In the genomic region with DNA sequence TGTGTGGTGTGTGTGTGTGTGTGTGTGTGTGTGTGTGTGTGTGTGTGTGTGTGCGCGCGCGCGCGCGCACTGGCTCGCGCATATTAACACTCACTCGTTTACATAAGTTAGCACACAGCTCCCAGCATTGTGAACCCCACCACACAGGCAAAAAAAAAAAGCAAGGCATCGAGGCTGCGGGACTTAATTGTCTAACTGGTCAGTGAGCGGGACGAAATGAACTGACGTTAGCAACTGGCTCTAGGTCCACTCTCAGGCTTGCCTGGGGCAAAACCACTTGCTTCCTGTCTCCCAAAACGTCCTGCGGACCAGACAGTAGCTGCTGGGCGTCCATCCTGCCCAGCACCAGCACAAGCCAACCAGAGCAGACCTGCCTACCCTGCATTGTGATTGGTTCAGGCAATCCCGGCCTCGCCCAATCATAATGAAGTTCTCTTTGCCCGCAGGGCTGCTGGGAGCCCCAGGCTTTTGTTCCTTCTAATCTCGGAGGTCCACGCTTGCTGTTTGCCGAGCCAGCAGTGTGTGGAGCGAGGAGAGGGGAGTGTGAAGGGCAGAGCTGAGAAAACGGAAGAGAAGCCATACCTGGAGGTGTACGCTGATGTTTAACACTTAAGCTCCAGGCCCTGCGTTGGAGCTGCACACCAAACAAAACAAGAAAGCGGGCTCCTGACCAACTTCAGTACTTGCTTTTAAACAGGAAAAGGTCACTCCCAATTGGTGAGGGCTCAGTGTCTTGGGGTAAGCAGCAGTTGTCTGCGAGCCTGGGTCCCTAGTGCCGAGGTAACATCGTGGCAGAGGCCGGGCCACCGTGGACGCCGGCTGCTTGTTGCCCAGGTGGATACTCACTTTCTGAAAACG, we compare ENCODE assay signal across 8 mouse cellular contexts. TPM values are rescaled to one million over a fixed set of nuclear protein-coding genes. Genes with fewer than 3 reads are reported as not detected.
DNase-seq lines count a peak whose midpoint lies in the region; ATAC-seq lines count a peak whose summit lies in the region.

No protein-coding gene starts in this region.

- DNase-seq in adrenal gland, adult 2 months, result peak; percentile 96
- peak; percentile 96 for DNase-seq in embryo, embryonic 11 days
- peak; percentile 93 for DNase-seq in gastrocnemius, postnatal 25 days
- peak; percentile 90 for DNase-seq in intestine, embryonic 14.5 days (ENCODE audit: low spot score)
- DNase-seq in left cerebral cortex, postnatal 10 days (ENCODE audit: extremely low spot score in 1 of 2, low spot score in 2 of 2), result peak; percentile 93 to 95
- peak; percentile 96 to 98 for DNase-seq in right cerebral cortex, postnatal 10 days (ENCODE audit: low spot score in 2 of 2)
- DNase-seq in urinary bladder, postnatal 14 days (ENCODE audit: low spot score), result peak; percentile 91

- no peaks in the 10 kb centered on the region for H3K27me3 ChIP-seq in intestine, embryonic 14.5 days (replicated peaks; ENCODE audit: control insufficient read depth, insufficient read depth, low read length)

- intact Hi-C loops in left cerebral cortex, postnatal 10 days (cut with DNase I), result no loop called here

- peak overlapping the region; percentile 49 for H3K4me3 ChIP-seq in intestine, embryonic 14.5 days (ENCODE audit: low read depth, low read length)

- H3K9me3 ChIP-seq in intestine, embryonic 14.5 days (ENCODE audit: control insufficient read depth, low read length), result no peaks in the 10 kb centered on the region

- ATAC-seq in intestine, embryonic 14.5 days (replicated peaks; ENCODE audit: low FRiP score, low TSS enrichment, low read depth), result peak; percentile 95
- peak; percentile 95 for ATAC-seq in megakaryocyte progenitor cell, adult 5-6 weeks (replicated peaks; ENCODE audit: poor library complexity)

- peak overlapping the region; percentile 72 for H3K4me2 ChIP-seq in intestine, embryonic 14.5 days (ENCODE audit: low read length)

- H3K9ac ChIP-seq in intestine, embryonic 14.5 days (ENCODE audit: low read length), result peak overlapping the region; percentile 79

- WGBS in intestine, embryonic 14.5 days, result 8% methylated on average over 37 of the region's 37 CpGs

- peak overlapping the region; percentile 98 for H3K27ac ChIP-seq in intestine, embryonic 14.5 days (ENCODE audit: low read depth)

- H3K4me1 ChIP-seq in intestine, embryonic 14.5 days (replicated peaks; ENCODE audit: control insufficient read depth, insufficient read depth, low read length), result peaks cover 28% of the 10 kb centered on the region

- no peaks in the 10 kb centered on the region for H3K36me3 ChIP-seq in intestine, embryonic 14.5 days (ENCODE audit: control insufficient read depth, insufficient read depth, low read length)

RNA-seq across cellular contexts. Expression of gene Actg1, which starts 32.3 kb away (rescaled TPM):
- total RNA-seq in adrenal gland, adult 2 months (2021), result 1,000 to 10,000 TPM in 1 of 2 experiments, 100 to 1,000 TPM in 1; 913 to 1,618 TPM
- 531 and 632 TPM in 2 replicates for polyA plus RNA-seq in adrenal gland, adult 2 months (2012; rRNA removed)
- 100 to 1,000 TPM; 236 to 249 TPM for total RNA-seq in gastrocnemius, postnatal 25 days (2021)
- 2,797 and 3,021 TPM in 2 replicates for polyA plus RNA-seq in intestine, embryonic 14.5 days (2014; fragmentation: Nextera tagmentation; extraction: Ambion mirVana)
- total RNA-seq in left cerebral cortex, postnatal 10 days (2021), result 1,000 to 10,000 TPM; 2,375 to 2,523 TPM
- 1,607 and 1,783 TPM in 2 replicates for total RNA-seq in megakaryocyte progenitor cell, adult 5-6 weeks (2015)
- 724 and 844 TPM in 2 replicates for total RNA-seq in megakaryocyte progenitor cell, adult 5-6 weeks (2017)

RNA-seq across cellular contexts. Expression of gene Fscn2, which starts 45.3 kb away (rescaled TPM):
- under 1 TPM; 0.17 to 0.58 TPM for total RNA-seq in adrenal gland, adult 2 months (2021)
- polyA plus RNA-seq in adrenal gland, adult 2 months (2012; rRNA removed), result 0.16 and 0.22 TPM in 2 replicates
- under 1 TPM; 0.29 to 0.31 TPM for total RNA-seq in gastrocnemius, postnatal 25 days (2021)
- polyA plus RNA-seq in intestine, embryonic 14.5 days (2014; fragmentation: Nextera tagmentation; extraction: Ambion mirVana), result 0.12 and 0.65 TPM in 2 replicates
- total RNA-seq in left cerebral cortex, postnatal 10 days (2021), result not detected
- not detected in 2 replicates for total RNA-seq in megakaryocyte progenitor cell, adult 5-6 weeks (2015)
- total RNA-seq in megakaryocyte progenitor cell, adult 5-6 weeks (2017), result not detected in 2 replicates

Comparison
In these comparisons a context has a peak if more than half of its experiments do, and no peak if none do; other contexts are left out.
1. Peak in every context shown above with its lines: DNase-seq, ATAC-seq, H3K4me3 ChIP-seq and H3K27ac ChIP-seq.